Mouse (Mus musculus): ENCODE results near the gene Zfp526. TPM values are rescaled to one million over a fixed set of nuclear protein-coding genes. Genes with fewer than 3 reads are reported as not detected.

The Zfp526 gene
- polyA plus RNA-seq, 1 experiment from 2014 or later: 2.5 TPM

DNA sequence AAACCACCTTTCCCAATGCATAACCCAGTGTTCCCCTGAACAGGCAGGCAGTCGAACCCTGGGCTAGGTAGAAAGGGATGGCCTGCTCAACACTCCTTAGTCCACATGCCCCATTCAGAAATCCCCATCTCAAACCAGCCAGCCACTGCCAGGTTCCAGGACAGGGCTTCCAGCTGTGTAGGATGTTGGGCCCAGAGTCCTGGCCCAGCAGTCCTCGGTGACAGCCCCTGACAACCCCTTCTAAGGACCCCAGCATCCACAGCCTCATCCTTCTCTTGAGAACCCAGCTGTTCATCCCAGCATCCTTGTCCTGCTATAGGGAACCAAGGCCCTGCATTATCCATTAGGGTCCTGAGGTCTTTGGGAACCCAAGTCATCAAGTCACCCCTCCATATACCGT, 26.3 kb downstream of the Zfp526 start:
- Histone ChIP-seq H3K4me2 (ENCODE audit: low read depth, low read length) (peak overlapping the region; percentile 95), H3K27ac (replicated peaks; ENCODE audit: low read depth, low read length) (peak overlapping the region; percentile 98), H3K27me3 (ENCODE audit: control insufficient read depth, insufficient read depth, low read length) (no peaks in the 10 kb centered on the region), H3K9ac (replicated peaks; ENCODE audit: low read length) (peak overlapping the region; percentile 93), H3K36me3 (replicated peaks; ENCODE audit: control insufficient read depth, insufficient read depth, low read depth, low read length) (peaks cover 10% of the 10 kb centered on the region), H3K9me3 (replicated peaks; ENCODE audit: control insufficient read depth, low read length) (no peaks in the 10 kb centered on the region), H3K4me3 (ENCODE audit: low read depth, low read length) (peak overlapping the region; percentile 99), H3K4me1 (ENCODE audit: control insufficient read depth, insufficient read depth, low read length) (peaks cover 14% of the 10 kb centered on the region)
- ATAC-seq (replicated peaks; ENCODE audit: insufficient number of reproducible peaks, low FRiP score, low TSS enrichment, low read depth): no peak
- DNase-seq (ENCODE audit: low spot score): no peak
- WGBS: 20% methylated on average over 3 of the region's 3 CpGs

DNA sequence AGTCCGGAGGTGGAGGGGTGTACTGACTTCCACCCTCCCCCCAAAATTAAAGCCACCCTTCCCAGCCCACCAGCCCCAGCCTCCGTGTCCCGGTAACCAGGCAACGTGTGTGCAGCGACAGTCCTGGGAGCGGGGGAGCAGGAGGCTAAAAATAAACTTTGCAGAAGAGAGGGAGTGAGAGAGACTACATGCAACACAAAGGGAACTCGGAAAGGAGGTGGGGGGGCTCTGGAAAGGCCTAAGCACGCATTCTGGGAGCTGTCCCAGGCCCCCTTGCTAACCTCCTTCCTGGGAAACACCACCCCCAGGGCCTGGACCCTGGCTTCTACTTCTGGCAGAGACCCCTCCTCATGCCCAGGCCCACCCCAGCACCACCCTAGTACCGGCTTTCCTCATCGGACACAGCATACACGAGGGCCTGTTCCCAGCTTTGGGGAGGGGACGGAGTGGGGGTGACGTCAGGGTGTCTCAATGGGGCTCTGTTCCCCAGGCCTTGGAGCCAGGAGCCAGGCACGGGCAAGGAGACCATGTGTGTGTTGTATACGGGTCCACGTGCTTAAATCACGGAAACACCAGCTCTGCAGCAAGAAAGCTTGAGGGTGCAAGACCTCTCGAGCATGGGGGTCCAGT, 26.9 kb downstream of the Zfp526 start:
- under 1% methylated on average over 18 of the region's 18 CpGs for WGBS
- ATAC-seq (replicated peaks; ENCODE audit: insufficient number of reproducible peaks, low FRiP score, low TSS enrichment, low read depth): peak; percentile 15
- peak overlapping the region; percentile 99 for H3K4me3 ChIP-seq (ENCODE audit: low read depth, low read length)
- peaks cover 14% of the 10 kb centered on the region for H3K4me1 ChIP-seq (ENCODE audit: control insufficient read depth, insufficient read depth, low read length)
- peak overlapping the region; percentile 93 for H3K9ac ChIP-seq (replicated peaks; ENCODE audit: low read length)
- peak; percentile 39 for DNase-seq (ENCODE audit: low spot score)
- H3K27ac ChIP-seq (replicated peaks; ENCODE audit: low read depth, low read length): peak overlapping the region; percentile 98
- peak overlapping the region; percentile 95 for H3K4me2 ChIP-seq (ENCODE audit: low read depth, low read length)
- no peaks in the 10 kb centered on the region for H3K27me3 ChIP-seq (ENCODE audit: control insufficient read depth, insufficient read depth, low read length)
- peaks cover 10% of the 10 kb centered on the region for H3K36me3 ChIP-seq (replicated peaks; ENCODE audit: control insufficient read depth, insufficient read depth, low read depth, low read length)
- H3K9me3 ChIP-seq (replicated peaks; ENCODE audit: control insufficient read depth, low read length): no peaks in the 10 kb centered on the region

DNA sequence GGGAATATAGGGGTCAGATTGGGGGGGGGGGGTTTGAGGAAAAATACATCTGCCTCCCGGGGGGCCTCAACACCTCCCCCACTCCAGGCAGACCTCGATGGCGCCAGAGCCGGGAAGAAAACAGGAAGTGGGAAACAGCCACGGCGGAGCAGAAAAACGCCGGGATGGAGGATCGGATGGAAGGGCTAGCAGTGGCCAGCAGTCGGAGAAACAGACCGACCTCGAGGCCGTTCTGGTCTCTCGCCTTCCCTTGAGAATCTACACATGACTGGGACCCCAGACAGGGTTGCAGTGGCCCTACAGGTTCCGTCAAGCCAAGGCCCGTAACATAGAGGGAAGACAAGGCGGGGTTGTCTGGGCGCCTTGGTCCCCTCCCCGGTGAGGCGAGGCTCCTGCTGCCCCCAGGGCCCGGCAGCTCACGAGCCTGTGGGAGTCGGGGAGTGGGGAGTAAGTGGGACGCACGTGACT, 27.7 kb downstream of the Zfp526 start:
- DNase-seq (ENCODE audit: low spot score) (peak; percentile 59), ATAC-seq (replicated peaks; ENCODE audit: insufficient number of reproducible peaks, low FRiP score, low TSS enrichment, low read depth) (no peak)
- H3K4me3 ChIP-seq (ENCODE audit: low read depth, low read length): peak overlapping the region; percentile 99
- peak overlapping the region; percentile 93 for H3K9ac ChIP-seq (replicated peaks; ENCODE audit: low read length)
- peaks cover 14% of the 10 kb centered on the region for H3K4me1 ChIP-seq (ENCODE audit: control insufficient read depth, insufficient read depth, low read length)
- peak overlapping the region; percentile 95 for H3K4me2 ChIP-seq (ENCODE audit: low read depth, low read length)
- H3K27ac ChIP-seq (replicated peaks; ENCODE audit: low read depth, low read length): peak overlapping the region; percentile 98
- H3K27me3 ChIP-seq (ENCODE audit: control insufficient read depth, insufficient read depth, low read length): no peaks in the 10 kb centered on the region
- 0% methylated on average over 25 of the region's 25 CpGs for WGBS
- H3K9me3 ChIP-seq (replicated peaks; ENCODE audit: control insufficient read depth, low read length): no peaks in the 10 kb centered on the region
- peaks cover 10% of the 10 kb centered on the region for H3K36me3 ChIP-seq (replicated peaks; ENCODE audit: control insufficient read depth, insufficient read depth, low read depth, low read length)

DNA sequence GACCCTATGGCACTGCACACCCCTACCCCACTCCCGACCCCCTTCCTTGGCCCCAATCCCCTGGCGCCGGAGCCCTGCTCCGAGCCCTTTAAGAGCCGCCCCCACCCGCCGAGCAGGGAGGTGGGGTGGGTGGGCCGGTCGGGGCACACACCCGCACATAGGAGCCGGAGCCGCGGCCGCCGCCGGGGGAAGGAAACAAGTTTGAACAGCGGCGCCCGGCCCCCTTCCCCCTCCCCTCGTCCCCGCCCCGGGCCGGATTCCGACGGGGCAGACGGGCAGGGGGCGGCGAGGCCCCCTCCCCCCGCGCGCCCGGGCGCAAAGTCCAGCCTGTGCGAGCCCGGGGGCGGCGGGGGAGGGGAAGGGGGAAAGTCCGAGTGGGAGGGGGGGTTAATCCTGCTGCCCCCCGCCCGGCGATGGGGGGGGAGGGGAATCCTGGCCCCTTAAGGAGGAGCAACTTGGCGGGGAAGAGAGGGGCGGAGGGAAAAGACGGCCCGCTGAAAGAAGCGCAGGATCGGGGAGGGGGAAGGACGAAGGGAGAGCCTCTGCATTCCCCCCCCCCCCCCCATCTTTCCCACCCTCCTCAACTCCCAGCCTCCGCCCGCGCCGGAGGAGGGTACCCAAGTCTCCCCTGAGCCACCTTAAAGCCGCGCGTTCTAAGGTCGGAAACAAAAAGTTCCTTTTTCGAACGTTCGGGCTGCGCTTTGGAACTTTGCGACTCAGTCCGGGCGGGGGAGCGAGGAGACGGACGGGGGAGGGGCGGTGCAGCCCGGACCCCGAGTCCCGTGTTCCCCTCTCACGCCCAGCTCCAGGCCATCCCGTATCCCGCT, 28.3 kb downstream of the Zfp526 start:
- Histone ChIP-seq H3K9me3 (replicated peaks; ENCODE audit: control insufficient read depth, low read length) (no peaks in the 10 kb centered on the region), H3K4me3 (ENCODE audit: low read depth, low read length) (peak overlapping the region; percentile 99), H3K36me3 (replicated peaks; ENCODE audit: control insufficient read depth, insufficient read depth, low read depth, low read length) (peaks cover 6% of the 10 kb centered on the region), H3K27me3 (ENCODE audit: control insufficient read depth, insufficient read depth, low read length) (no peaks in the 10 kb centered on the region), H3K4me1 (ENCODE audit: control insufficient read depth, insufficient read depth, low read length) (peaks cover 14% of the 10 kb centered on the region), H3K4me2 (ENCODE audit: low read depth, low read length) (peak overlapping the region; percentile 95), H3K9ac (replicated peaks; ENCODE audit: low read length) (peak overlapping the region; percentile 93), H3K27ac (replicated peaks; ENCODE audit: low read depth, low read length) (peak overlapping the region; percentile 98)
- peak; percentile 89 for DNase-seq (ENCODE audit: low spot score)
- peak; percentile 60 for ATAC-seq (replicated peaks; ENCODE audit: insufficient number of reproducible peaks, low FRiP score, low TSS enrichment, low read depth)
- 2% methylated on average over 34 of the region's 73 CpGs for WGBS

DNA sequence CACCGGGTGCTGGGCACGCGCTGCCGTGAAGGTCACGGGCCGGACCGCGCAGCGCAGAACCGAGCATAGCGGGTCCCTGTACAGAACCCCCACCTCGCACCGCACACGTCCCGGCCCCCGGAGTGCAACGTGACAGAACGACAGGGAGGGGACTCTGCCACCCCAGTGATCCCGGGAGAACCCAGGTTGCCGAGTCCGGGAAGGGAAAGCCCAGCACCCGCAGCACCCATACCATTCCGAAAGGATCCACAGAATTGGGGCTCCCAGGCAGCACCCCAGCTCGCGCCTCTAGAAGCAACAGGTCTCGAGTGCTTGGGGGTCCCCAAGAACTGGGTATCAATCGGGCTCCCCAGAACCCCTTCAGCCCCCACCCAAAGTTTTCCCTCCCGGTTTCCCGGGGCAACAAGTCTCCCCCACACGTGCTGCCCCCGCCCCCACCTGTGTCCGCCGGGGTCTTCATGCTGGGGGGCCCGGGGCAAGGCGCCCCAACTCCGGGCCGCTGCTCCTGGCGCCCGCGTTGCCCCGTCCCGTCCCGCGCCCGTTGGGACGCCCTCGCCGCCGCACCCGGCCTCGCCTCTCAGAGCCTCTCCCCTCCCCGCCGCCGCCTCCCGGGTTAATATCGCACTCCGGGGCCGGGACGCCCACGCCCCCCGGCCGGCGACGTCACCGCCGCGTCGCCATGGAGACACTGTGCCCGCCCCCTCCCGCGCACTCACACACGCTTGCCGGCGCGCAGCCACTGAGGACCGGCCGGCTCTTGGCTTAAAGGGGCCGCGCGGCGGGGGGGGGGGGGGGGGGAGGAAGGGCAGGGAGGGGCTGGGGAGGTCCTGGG, 29.1 kb downstream of the Zfp526 start, which contains the start of gene Erf:
Erf (minus strand) TSS at position 621 of the 832 bp plus-strand sequence.
- Histone ChIP-seq H3K36me3 (replicated peaks; ENCODE audit: control insufficient read depth, insufficient read depth, low read depth, low read length) (no peaks in the 10 kb centered on the region; the same call in 1 of the 2 replicates), H3K27ac (replicated peaks; ENCODE audit: low read depth, low read length) (peak within 1 kb of the TSS; percentile 98), H3K4me1 (ENCODE audit: control insufficient read depth, insufficient read depth, low read length) (peaks cover 14% of the 10 kb centered on the region), H3K9me3 (replicated peaks; ENCODE audit: control insufficient read depth, low read length) (no peaks in the 10 kb centered on the region), H3K4me3 (ENCODE audit: low read depth, low read length) (peak within 1 kb of the TSS; percentile 99), H3K27me3 (ENCODE audit: control insufficient read depth, insufficient read depth, low read length) (no peaks in the 10 kb centered on the region), H3K4me2 (ENCODE audit: low read depth, low read length) (peak within 1 kb of the TSS; percentile 95), H3K9ac (replicated peaks; ENCODE audit: low read length) (peak within 1 kb of the TSS; percentile 93)
- WGBS: under 1% methylated on average over 67 of the region's 81 CpGs
- ATAC-seq (replicated peaks; ENCODE audit: insufficient number of reproducible peaks, low FRiP score, low TSS enrichment, low read depth) (peak; percentile 44), DNase-seq (ENCODE audit: low spot score) (peak; percentile 93)

DNA sequence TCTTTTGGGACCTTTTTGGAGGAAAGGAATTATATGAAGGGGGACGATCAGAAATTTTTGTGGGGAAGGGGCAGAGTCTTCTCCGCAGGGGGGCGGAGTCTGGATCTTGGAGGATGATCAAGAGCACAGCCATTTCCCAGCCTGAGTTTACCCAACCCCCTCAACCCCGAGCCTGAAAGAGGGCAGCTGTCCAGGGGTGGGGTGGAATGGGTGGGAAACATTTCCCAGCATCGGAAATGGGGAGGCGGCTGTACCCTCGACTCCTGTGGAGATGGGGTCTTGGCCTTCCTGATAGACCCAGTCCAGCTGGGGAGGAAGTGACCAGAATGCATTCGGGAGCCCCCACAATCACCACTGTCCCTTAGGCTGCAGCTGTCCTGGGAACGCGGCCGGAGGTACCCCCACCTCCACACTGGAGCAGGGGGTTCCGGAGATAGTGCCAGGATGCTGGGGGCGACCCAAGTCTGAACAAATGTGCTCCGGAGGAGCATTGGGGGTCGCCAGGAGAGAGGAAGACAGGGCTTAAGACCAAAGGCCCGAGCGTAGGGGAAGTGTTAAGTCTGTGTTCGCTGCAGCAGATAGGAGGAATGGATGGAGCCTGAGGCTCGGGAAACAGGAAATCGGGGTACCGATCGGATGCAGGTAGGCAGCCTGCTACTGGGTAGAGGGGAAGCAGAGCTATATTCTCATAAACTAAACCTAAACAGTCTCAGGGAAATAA, 30.0 kb downstream of the Zfp526 start:
- 0 out of 2 replicates have a peak, but pooled peaks have one; percentile 6 for ATAC-seq (replicated peaks; ENCODE audit: insufficient number of reproducible peaks, low FRiP score, low TSS enrichment, low read depth)
- H3K4me2 ChIP-seq (ENCODE audit: low read depth, low read length): peak overlapping the region; percentile 95
- H3K27ac ChIP-seq (replicated peaks; ENCODE audit: low read depth, low read length): peak overlapping the region; percentile 98
- peak overlapping the region; percentile 99 for H3K4me3 ChIP-seq (ENCODE audit: low read depth, low read length)
- H3K9ac ChIP-seq (replicated peaks; ENCODE audit: low read length): peak overlapping the region; percentile 93
- H3K9me3 ChIP-seq (replicated peaks; ENCODE audit: control insufficient read depth, low read length): no peaks in the 10 kb centered on the region
- peaks cover 14% of the 10 kb centered on the region for H3K4me1 ChIP-seq (ENCODE audit: control insufficient read depth, insufficient read depth, low read length)
- H3K36me3 ChIP-seq (replicated peaks; ENCODE audit: control insufficient read depth, insufficient read depth, low read depth, low read length): no peaks in the 10 kb centered on the region
- peak; percentile 76 for DNase-seq (ENCODE audit: low spot score)
- H3K27me3 ChIP-seq (ENCODE audit: control insufficient read depth, insufficient read depth, low read length): no peaks in the 10 kb centered on the region
- 2% methylated on average over 22 of the region's 22 CpGs for WGBS

DNA sequence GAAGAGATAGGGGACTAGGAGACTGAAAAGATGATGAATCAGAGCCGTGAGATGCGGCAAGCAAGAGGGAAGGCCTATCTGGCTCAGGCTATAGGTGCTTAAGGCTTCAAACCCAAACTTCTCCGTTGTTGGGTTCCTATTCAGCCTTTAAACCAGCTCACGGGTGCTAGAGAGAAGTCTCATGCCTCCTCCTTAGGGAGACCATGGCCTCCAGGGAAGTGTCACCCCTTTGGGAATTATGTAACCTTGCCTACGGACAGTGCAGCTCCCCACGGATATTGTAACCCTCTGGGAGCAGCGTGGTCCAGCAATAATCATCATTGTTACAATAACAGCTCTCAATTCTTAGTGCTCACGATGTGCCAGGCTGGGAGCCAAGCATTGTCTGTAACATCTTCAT, 30.6 kb downstream of the Zfp526 start:
- 17% methylated on average over 8 of the region's 8 CpGs for WGBS
- Histone ChIP-seq H3K27ac (replicated peaks; ENCODE audit: low read depth, low read length) (no peak overlapping the region), H3K4me3 (ENCODE audit: low read depth, low read length) (peak overlapping the region; percentile 99), H3K36me3 (replicated peaks; ENCODE audit: control insufficient read depth, insufficient read depth, low read depth, low read length) (no peaks in the 10 kb centered on the region), H3K9me3 (replicated peaks; ENCODE audit: control insufficient read depth, low read length) (no peaks in the 10 kb centered on the region), H3K4me1 (ENCODE audit: control insufficient read depth, insufficient read depth, low read length) (peaks cover 13% of the 10 kb centered on the region), H3K4me2 (ENCODE audit: low read depth, low read length) (peak overlapping the region; percentile 95), H3K9ac (replicated peaks; ENCODE audit: low read length) (peak overlapping the region; percentile 93; the same call in 1 of the 2 replicates), H3K27me3 (ENCODE audit: control insufficient read depth, insufficient read depth, low read length) (no peaks in the 10 kb centered on the region)
- ATAC-seq (replicated peaks; ENCODE audit: insufficient number of reproducible peaks, low FRiP score, low TSS enrichment, low read depth) (no peak), DNase-seq (ENCODE audit: low spot score) (no peak)

Measured in embryonic facial prominence, embryonic 11.5 days (tissue).